In the genomic region with DNA sequence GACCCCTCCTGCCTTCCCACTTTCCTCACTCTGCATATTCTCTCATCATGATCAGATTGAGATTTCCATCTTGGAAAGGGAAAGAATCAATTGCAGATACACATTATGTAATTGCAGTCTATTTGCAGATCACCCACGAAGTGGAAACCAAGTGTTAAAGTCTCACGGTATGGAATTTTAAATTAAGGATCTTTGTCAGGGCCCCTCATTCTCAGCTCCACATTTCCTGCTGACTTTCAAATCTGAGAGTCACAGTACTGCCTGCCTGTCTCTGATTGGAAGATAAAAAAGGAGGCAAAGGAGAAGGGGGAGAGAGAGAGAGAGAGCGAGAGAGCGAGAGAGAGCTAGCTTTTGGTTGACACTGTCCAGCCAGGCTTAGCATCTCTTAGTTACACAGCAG, we compare ENCODE assay signal across 21 mouse cellular contexts.
"Had no signal": no experiment of that assay in that cellular context is flagged by ENCODE, and none has a peak within 500 bp of the region (broad histone marks: within the 10 kb centered on the region; RNA-seq: fewer than 3 reads in every experiment).

No protein-coding gene starts in this region.

- DNase-seq: cerebellum, adult 8-10 months; cerebellum, adult 9-10 months; cerebellum, adult 9-11 months; cerebellum, postnatal 10 days; cerebellum, postnatal 14 days; cerebellum, postnatal 25 days; cerebellum, postnatal 36 days; embryo, embryonic 11 days; forebrain, postnatal 0 days; gastrocnemius, adult 2 months; gastrocnemius, postnatal 10 days; gastrocnemius, postnatal 14 days; gastrocnemius, postnatal 25 days; gastrocnemius, postnatal 36 days; heart, adult 11 months; heart, adult 18-20 months; heart, adult 2 months had no signal

- ATAC-seq: forebrain, embryonic 13.5 days; forebrain, embryonic 14.5 days; forebrain, embryonic 15.5 days; forebrain, embryonic 16.5 days; forebrain, postnatal 0 days had no signal
